Mouse (Mus musculus) adrenal gland, adult 18-20 months (tissue): ENCODE measurements around the gene Eef2k. TPM values are rescaled to one million over a fixed set of nuclear protein-coding genes. Genes with fewer than 3 reads are reported as not detected.

ENCODE experiments used
- DNase-seq, 2 experiments: peaks; one replicate each; pipeline ENCODE4 v3.0.0; 2021 to 2022; ENCODE audit warnings: low spot score in 2 of 2
- long read RNA-seq, 2 experiments: library from polyadenylated mRNA; stranded (forward); transcript quantifications; one replicate each; pipeline ENCODE4 v2.0.0; 2021
- total RNA-seq, 2 experiments: library from RNA; stranded (reverse); gene quantifications; 1 replicate in 1 of 2; 2 replicates in 1 of 2; pipeline ENCODE4 v1.2.3; 2021

The Eef2k gene
- 10 to 100 TPM; 20.9 to 22.4 TPM for total RNA-seq
- long read RNA-seq, experiment 1, full-length matches to known transcripts = 18 of 18 reads
- long read RNA-seq, experiment 1, partial matches to known transcripts = 0 of 18 reads
- long read RNA-seq, experiment 1, other reads (novel, unspliced or antisense) = 0 of 18 reads
- long read RNA-seq, experiment 2, full-length matches to known transcripts = 36 of 45 reads
- long read RNA-seq, experiment 2, partial matches to known transcripts = 4 of 45 reads
- long read RNA-seq, experiment 2, other reads (novel, unspliced or antisense) = 5 of 45 reads

- DNase-seq = peak; percentile 82 to 86
Measured at GRCm38 (mm10) chr7:120842345-120843036, at the start of gene Eef2k. TSS of gene Eef2k (plus strand) at chr7:120842831.

DNA sequence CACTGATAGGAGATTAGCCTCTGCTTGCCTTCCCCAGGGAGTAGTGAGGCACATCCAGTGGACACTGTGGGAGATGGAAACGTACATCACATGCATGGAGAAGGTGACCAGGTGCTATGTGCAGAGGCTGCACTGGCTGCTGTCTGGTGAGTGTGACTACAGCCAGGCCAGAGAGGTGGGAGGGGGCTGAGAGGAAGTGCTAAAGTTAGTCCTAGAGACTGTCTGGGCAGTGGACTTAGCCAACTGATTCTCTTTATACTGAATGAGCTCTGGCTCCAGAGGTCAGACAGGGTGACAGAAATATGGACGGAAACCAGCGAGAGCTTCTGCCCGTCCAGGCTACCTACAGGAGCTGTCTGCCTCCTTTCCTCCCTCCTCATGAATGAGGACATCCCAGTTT lies 47.1 kb upstream of the Eef2k start:
- no peak for DNase-seq

- DNase-seq = no peak
Measured at GRCm38 (mm10) chr7:120796369-120796768, 46.3 kb upstream of the Eef2k start.

- DNase-seq = no peak
Measured at GRCm38 (mm10) chr7:120803268-120803667, 39.4 kb upstream of the Eef2k start.

DNA sequence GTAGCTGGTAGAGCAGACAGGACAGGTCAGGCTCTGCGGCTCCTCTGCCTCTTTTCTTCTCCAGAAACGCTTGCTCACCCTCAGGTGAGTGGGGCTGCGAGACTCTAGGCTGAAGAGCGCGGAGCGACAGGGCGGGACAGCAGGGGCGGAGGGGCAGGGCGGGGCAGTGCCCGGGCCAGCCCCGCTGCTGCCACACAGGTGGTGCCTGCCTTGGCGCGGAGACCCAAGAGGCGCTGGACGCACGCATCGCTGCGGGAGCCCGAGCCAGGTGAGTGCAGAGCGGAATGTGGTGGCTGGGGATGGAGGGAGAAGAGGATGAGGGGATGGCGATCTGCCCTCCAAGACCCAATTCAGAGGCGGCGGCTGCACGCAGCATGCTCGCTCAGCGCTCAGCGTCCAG lies 32.9 kb upstream of the Eef2k start:
- DNase-seq = no peak

DNA sequence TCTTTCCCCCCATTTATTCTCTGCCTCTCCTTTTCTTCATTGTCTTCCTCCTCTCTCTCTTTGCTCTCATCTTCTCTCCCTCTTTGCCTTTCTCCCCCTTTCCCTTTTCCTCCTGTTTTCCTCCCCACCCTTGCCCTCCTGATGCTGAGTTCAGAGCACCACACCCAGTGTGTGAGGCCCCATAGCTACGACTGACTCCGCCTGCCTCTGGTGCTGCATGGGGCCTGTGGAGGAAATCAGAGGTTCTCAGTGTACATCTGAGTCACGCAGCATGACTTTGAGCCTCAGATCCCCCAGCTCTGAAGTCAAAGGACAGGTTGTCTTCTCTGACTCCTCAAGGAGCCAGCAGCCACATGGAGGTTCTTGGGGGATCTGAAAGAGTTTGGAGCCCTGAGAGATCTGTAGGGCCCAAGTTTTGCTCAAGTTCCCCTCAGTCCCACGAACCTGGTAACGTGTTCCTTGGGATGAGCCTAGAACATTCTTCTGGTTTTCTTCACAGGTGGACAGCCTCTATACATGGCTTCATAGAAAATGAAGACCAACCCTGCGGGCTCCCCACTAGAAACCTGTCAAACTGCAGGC lies 30.7 kb upstream of the Eef2k start, which contains the start of gene Gm5737:
Gene Gm5737 (plus strand): TSS at position 532 of the 582 bp plus-strand sequence.
- DNase-seq = no peak

GRCm38 (mm10) chr7:120817552-120817951 lies 25.1 kb upstream of the Eef2k start:
- no peak for DNase-seq

- no peak for DNase-seq
Measured at GRCm38 (mm10) chr7:120819386-120819785, 23.2 kb upstream of the Eef2k start.

- peak; percentile 61 to 65 for DNase-seq
Measured at GRCm38 (mm10) chr7:120823248-120823647, 19.4 kb upstream of the Eef2k start.

DNA sequence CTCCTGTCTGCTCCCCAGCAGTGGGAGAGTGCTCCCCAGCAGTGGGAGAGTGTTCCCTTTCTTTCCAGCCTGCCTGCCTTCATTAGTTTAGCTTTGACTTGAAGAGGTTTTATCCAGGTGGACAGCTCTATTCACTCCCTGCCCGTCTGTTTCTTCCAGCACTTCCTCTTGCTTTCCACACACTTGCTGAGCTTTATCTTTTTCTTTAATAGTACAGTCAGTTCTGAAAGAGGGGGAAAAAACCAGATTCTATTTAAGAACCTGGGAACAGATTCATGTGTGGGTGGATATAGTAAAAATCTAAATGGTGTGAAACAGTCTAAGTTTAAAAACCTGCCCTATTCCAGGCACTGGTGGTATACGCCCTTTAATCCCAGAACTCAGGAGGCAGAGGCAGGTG lies 17.5 kb upstream of the Eef2k start:
- DNase-seq = no peak

DNA sequence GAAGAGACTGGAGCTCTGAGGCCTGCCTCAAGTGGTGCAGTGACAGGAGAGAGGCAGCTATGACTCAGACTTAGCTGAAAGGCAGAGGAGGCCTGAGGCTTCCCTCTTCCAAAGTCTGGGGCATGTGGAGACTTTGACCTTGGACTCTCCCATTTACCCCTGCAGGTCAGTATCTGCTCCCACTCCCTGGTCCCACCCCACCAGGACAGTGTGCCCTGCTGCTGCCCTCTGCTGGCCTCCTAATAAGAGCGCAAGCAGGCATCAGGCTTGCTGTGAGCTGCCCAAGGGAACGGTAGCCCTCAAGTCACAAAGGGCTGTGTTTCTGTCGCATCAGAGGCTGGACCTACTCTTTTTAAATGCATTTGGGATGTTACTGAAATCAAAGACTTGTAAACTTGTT lies 16.2 kb upstream of the Eef2k start:
- DNase-seq = peak in 1 of 2 experiments; percentile 43

DNA sequence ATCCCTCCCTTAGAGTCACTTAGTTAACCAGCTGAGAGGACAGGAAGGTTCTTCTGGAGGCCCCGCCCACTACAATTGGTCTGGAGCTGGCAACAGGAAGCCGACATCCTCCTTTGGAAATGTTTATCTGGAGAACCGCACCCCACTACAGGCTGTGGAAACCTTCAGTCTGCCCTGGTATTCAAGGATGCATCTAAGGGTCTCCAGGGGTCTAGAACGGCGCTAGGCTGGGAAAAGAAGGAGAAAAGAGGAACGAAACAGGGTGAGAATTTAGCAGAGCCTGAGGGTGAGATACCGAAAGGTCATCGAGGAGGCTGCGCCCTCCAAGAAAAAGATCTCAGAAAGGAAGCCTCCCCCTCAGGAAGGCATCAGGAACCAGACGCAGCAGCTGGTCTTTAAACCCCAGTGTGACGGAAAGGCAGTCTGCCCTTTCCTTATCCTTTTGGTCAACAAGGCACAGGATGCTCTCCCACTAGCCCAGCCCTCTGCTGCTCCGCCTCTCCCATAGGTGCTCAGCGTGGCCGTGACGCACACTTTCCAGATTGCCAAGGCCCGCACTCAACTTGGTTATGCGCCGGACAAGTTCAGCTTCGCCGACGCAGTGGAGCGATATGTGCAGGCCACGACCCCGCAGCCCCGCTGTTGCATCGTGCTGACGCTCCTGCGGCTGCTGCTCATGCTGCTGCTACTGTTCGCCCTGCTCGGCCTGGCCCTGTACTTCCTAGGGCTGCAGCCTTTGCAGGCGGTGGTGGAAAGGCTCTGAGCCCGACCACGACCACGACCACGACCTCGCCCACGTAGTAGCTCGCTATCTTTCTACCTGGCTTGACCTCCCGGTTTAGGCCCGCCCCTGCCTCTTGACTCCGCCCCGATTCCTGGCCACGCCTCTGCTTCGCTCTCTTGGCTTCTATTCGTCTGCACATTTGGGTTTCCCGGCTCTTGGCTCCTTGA lies 11.9 kb upstream of the Eef2k start:
- DNase-seq = peak; percentile 56 to 69

DNA sequence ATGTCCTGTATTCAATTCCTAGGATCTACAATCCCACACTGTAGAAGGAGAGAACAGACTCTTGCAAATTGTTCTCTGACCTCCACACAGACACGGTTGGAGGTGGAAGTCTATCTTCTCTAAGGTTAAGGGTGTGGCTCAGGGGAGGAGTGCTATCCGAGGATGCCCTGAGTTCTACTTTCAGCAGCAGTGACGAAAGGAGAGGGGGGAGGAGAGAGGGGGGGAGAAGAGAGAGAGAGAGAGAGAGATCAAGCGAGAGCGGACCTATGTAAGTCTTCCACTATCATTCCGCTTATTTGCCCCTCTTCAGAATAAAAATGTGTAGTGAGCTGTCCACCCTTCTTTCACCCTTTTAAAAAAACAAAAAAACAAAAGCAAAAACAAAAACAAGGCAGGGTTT lies 8.2 kb upstream of the Eef2k start:
- DNase-seq = no peak

GRCm38 (mm10) chr7:120834863-120835372 lies 7.7 kb upstream of the Eef2k start:
- DNase-seq = peak; percentile 47 to 59

- peak; percentile 99 to 100 for DNase-seq
Measured at GRCm38 (mm10) chr7:120835449-120836359, 6.9 kb upstream of the Eef2k start.

- DNase-seq = no peak
Measured at GRCm38 (mm10) chr7:120836361-120836760, 6.3 kb upstream of the Eef2k start.

- DNase-seq = peak; percentile 36 to 65
Measured at GRCm38 (mm10) chr7:120838436-120839160, 4.0 kb upstream of the Eef2k start.

GRCm38 (mm10) chr7:120839786-120840185 lies 2.8 kb upstream of the Eef2k start:
- no peak for DNase-seq

DNA sequence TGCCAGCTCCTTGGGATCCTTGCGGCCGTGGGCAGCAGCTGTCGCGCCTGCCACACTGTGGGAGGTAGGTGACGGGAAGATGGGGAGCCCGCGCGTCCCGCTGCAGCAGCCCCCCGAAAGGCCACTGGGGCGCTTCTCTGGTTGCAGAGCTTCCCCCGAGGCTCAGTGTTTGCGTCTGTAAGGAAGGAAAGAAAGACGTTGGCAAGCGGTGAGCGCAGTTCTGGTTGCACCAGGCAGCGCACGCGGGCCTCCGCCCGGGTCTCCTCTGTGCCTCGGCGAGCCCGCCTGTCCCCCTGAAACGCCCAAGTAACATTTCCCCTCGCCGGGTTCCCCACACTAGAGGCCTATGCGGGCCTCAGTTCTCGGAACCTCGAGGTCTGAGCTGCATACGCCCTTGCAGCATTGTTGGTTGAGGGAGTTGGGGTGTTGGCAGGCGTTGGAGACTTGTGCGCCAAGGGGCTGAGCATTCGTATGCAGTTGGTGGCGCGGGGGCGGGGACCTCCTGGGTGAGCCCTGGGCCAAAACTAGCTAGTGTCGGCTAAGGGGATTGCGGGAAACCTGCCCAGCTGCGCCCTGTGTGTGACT lies 498 bp downstream of the Eef2k start:
- DNase-seq = peak; percentile 65 to 72
